8 mouse cellular contexts compared by ENCODE assay signal in genomic region chr10:91888537-91888936, GRCm38 (mm10).
DNase-seq lines count a peak whose midpoint lies in the region.

No protein-coding gene starts in this region.

- peak; percentile 1 for DNase-seq in adrenal gland, postnatal 25 days
- no peak for DNase-seq in adrenal gland, adult (ENCODE audit: inconsistent age in 2 of 2, low spot score in 1 of 2)
- peak; percentile 59 for DNase-seq in Muller cell, postnatal 12 days (ENCODE audit: inconsistent ontology term)
- peak; percentile 5 for DNase-seq in gastrocnemius, postnatal 10 days
- DNase-seq in left cerebral cortex, adult 9 months (ENCODE audit: low spot score in 2 of 2): peak; percentile 43 to 66
- DNase-seq in urinary bladder, postnatal 4 days (ENCODE audit: low spot score in 2 of 2): no peak
- no peak for DNase-seq in urinary bladder, postnatal 25 days (ENCODE audit: low spot score)
- no peak for DNase-seq in spleen, postnatal 14 days (ENCODE audit: low spot score in 2 of 2)

Comparison
In these comparisons a context has a peak if more than half of its experiments do, and no peak if none do; other contexts are left out.
1. DNase-seq: peak in adrenal gland, postnatal 25 days (single experiment), Muller cell, postnatal 12 days (single experiment), gastrocnemius, postnatal 10 days (single experiment) and left cerebral cortex, adult 9 months (2 of 2); none in adrenal gland, adult (0 of 2), urinary bladder, postnatal 4 days (0 of 2), urinary bladder, postnatal 25 days (single experiment) and spleen, postnatal 14 days (0 of 2).